Mouse (Mus musculus): ENCODE results near the gene Por. TPM values are rescaled to one million over a fixed set of nuclear protein-coding genes. Genes with fewer than 3 reads are reported as not detected.

Gene Por
- total and polyA plus RNA-seq, 2 experiments from 2014 or later, result 44.9 to 71.7 TPM

GRCm38 (mm10) chr5:135702190-135702589, 32.4 kb downstream of the Por start:
- Histone ChIP-seq H3K27ac (ENCODE audit: low read depth) (peak overlapping the region; percentile 67), H3K4me1 (ENCODE audit: control insufficient read depth, insufficient read depth) (peaks cover 18% of the 10 kb centered on the region), H3K9me3 (replicated peaks; ENCODE audit: control insufficient read depth, low read length) (no peaks in the 10 kb centered on the region), H3K4me3 (ENCODE audit: low read depth, low read length) (no peak overlapping the region), H3K36me3 (replicated peaks; ENCODE audit: control insufficient read depth, insufficient read depth, low read length) (peaks cover 10% of the 10 kb centered on the region; the same call in 1 of the 2 replicates), H3K4me2 (ENCODE audit: low read depth, low read length) (no peak overlapping the region), H3K9ac (replicated peaks; ENCODE audit: low read depth, low read length) (no peak overlapping the region), H3K27me3 (ENCODE audit: control insufficient read depth, insufficient read depth, low read length) (no peaks in the 10 kb centered on the region)
- DNase-seq (ENCODE audit: low spot score) (peak; percentile 36), ATAC-seq (ENCODE audit: insufficient read depth, low read depth) (peak; percentile 68)
- TF ChIP-seq CTCF (IDR thresholded peaks at IDR 0.05; ENCODE audit: low read depth) (no peak), EP300 (IDR thresholded peaks at IDR 0.05; ENCODE audit: low read depth) (no peak)
- 41% methylated on average over 6 of the region's 6 CpGs for WGBS

GRCm38 (mm10) chr5:135702682-135703192, 32.9 kb downstream of the Por start:
- ATAC-seq (ENCODE audit: insufficient read depth, low read depth) (peak; percentile 18; the same call in 1 of the 2 replicates), DNase-seq (ENCODE audit: low spot score) (peak; percentile 38)
- H3K4me3 ChIP-seq (ENCODE audit: low read depth, low read length), result no peak overlapping the region
- peak; percentile 24 for TF ChIP-seq CTCF (IDR thresholded peaks at IDR 0.05; ENCODE audit: low read depth)
- TF ChIP-seq EP300 (IDR thresholded peaks at IDR 0.05; ENCODE audit: low read depth), result no peak
- H3K27me3 ChIP-seq (ENCODE audit: control insufficient read depth, insufficient read depth, low read length), result no peaks in the 10 kb centered on the region
- WGBS, result 40% methylated on average over 15 of the region's 15 CpGs
- H3K27ac ChIP-seq (ENCODE audit: low read depth), result peak overlapping the region; percentile 67
- no peaks in the 10 kb centered on the region for H3K9me3 ChIP-seq (replicated peaks; ENCODE audit: control insufficient read depth, low read length)
- H3K4me1 ChIP-seq (ENCODE audit: control insufficient read depth, insufficient read depth), result peaks cover 18% of the 10 kb centered on the region
- H3K9ac ChIP-seq (replicated peaks; ENCODE audit: low read depth, low read length), result no peak overlapping the region
- no peak overlapping the region for H3K4me2 ChIP-seq (ENCODE audit: low read depth, low read length)
- peaks cover 13% of the 10 kb centered on the region; the same call in 1 of the 2 replicates for H3K36me3 ChIP-seq (replicated peaks; ENCODE audit: control insufficient read depth, insufficient read depth, low read length)

- H3K9ac ChIP-seq (replicated peaks; ENCODE audit: low read depth, low read length), result no peak overlapping the region
- H3K36me3 ChIP-seq (replicated peaks; ENCODE audit: control insufficient read depth, insufficient read depth, low read length), result peaks cover 13% of the 10 kb centered on the region
- TF ChIP-seq CTCF (IDR thresholded peaks at IDR 0.05; ENCODE audit: low read depth) (no peak), EP300 (IDR thresholded peaks at IDR 0.05; ENCODE audit: low read depth) (no peak)
- H3K9me3 ChIP-seq (replicated peaks; ENCODE audit: control insufficient read depth, low read length), result no peaks in the 10 kb centered on the region
- DNase-seq (ENCODE audit: low spot score) (no peak), ATAC-seq (ENCODE audit: insufficient read depth, low read depth) (no peak)
- H3K4me1 ChIP-seq (ENCODE audit: control insufficient read depth, insufficient read depth), result peaks cover 21% of the 10 kb centered on the region
- no peaks in the 10 kb centered on the region for H3K27me3 ChIP-seq (ENCODE audit: control insufficient read depth, insufficient read depth, low read length)
- 95% methylated on average over 7 of the region's 7 CpGs for WGBS
- 0 out of 2 replicates have a peak overlapping the region, but pooled peaks have one; percentile 67 for H3K27ac ChIP-seq (ENCODE audit: low read depth)
- H3K4me3 ChIP-seq (ENCODE audit: low read depth, low read length), result no peak overlapping the region
- H3K4me2 ChIP-seq (ENCODE audit: low read depth, low read length), result no peak overlapping the region
These were observed 33.6 kb downstream of the Por start for GRCm38 (mm10) chr5:135703431-135703830.

GRCm38 (mm10) chr5:135705383-135705782, 35.5 kb downstream of the Por start:
- H3K4me1 ChIP-seq (ENCODE audit: control insufficient read depth, insufficient read depth), result peaks cover 21% of the 10 kb centered on the region
- no peak for DNase-seq (ENCODE audit: low spot score)

GRCm38 (mm10) chr5:135707039-135707438, 37.2 kb downstream of the Por start:
- H3K27me3 ChIP-seq (ENCODE audit: control insufficient read depth, insufficient read depth, low read length), result no peaks in the 10 kb centered on the region
- no peaks in the 10 kb centered on the region for H3K9me3 ChIP-seq (replicated peaks; ENCODE audit: control insufficient read depth, low read length)
- WGBS, result 96% methylated on average over 13 of the region's 13 CpGs
- no peak overlapping the region for H3K27ac ChIP-seq (ENCODE audit: low read depth)
- no peak overlapping the region for H3K9ac ChIP-seq (replicated peaks; ENCODE audit: low read depth, low read length)
- TF ChIP-seq EP300 (IDR thresholded peaks at IDR 0.05; ENCODE audit: low read depth) (no peak), CTCF (IDR thresholded peaks at IDR 0.05; ENCODE audit: low read depth) (no peak)
- H3K4me3 ChIP-seq (ENCODE audit: low read depth, low read length), result no peak overlapping the region
- ATAC-seq (ENCODE audit: insufficient read depth, low read depth), result no peak
- H3K4me1 ChIP-seq (ENCODE audit: control insufficient read depth, insufficient read depth), result peaks cover 13% of the 10 kb centered on the region
- no peak overlapping the region for H3K4me2 ChIP-seq (ENCODE audit: low read depth, low read length)
- peaks cover 14% of the 10 kb centered on the region for H3K36me3 ChIP-seq (replicated peaks; ENCODE audit: control insufficient read depth, insufficient read depth, low read length)
- no peak for DNase-seq (ENCODE audit: low spot score)

More at GRCm38 (mm10) chr5:135705383-135705782, 35.5 kb downstream of the Por start:
- TF ChIP-seq EP300 (IDR thresholded peaks at IDR 0.05; ENCODE audit: low read depth) (no peak), CTCF (IDR thresholded peaks at IDR 0.05; ENCODE audit: low read depth) (no peak)
- Histone ChIP-seq H3K9ac (replicated peaks; ENCODE audit: low read depth, low read length) (no peak overlapping the region), H3K4me2 (ENCODE audit: low read depth, low read length) (no peak overlapping the region), H3K4me3 (ENCODE audit: low read depth, low read length) (no peak overlapping the region), H3K27ac (ENCODE audit: low read depth) (no peak overlapping the region), H3K27me3 (ENCODE audit: control insufficient read depth, insufficient read depth, low read length) (no peaks in the 10 kb centered on the region), H3K9me3 (replicated peaks; ENCODE audit: control insufficient read depth, low read length) (no peaks in the 10 kb centered on the region), H3K36me3 (replicated peaks; ENCODE audit: control insufficient read depth, insufficient read depth, low read length) (peaks cover 17% of the 10 kb centered on the region)
- no peak for ATAC-seq (ENCODE audit: insufficient read depth, low read depth)
- WGBS, result 96% methylated on average over 4 of the region's 4 CpGs

- Histone ChIP-seq H3K9ac (replicated peaks; ENCODE audit: low read depth, low read length) (no peak overlapping the region), H3K9me3 (replicated peaks; ENCODE audit: control insufficient read depth, low read length) (no peaks in the 10 kb centered on the region), H3K27me3 (ENCODE audit: control insufficient read depth, insufficient read depth, low read length) (no peaks in the 10 kb centered on the region), H3K4me2 (ENCODE audit: low read depth, low read length) (no peak overlapping the region), H3K36me3 (replicated peaks; ENCODE audit: control insufficient read depth, insufficient read depth, low read length) (peaks cover 14% of the 10 kb centered on the region), H3K4me3 (ENCODE audit: low read depth, low read length) (no peak overlapping the region), H3K4me1 (ENCODE audit: control insufficient read depth, insufficient read depth) (peaks cover 5% of the 10 kb centered on the region), H3K27ac (ENCODE audit: low read depth) (0 out of 2 replicates have a peak overlapping the region, but pooled peaks have one; percentile 11)
- DNase-seq (ENCODE audit: low spot score) (no peak), ATAC-seq (ENCODE audit: insufficient read depth, low read depth) (no peak; the same call in 1 of the 2 replicates)
- WGBS, result 21% methylated on average over 1 of the region's 1 CpGs
- TF ChIP-seq CTCF (IDR thresholded peaks at IDR 0.05; ENCODE audit: low read depth) (no peak), EP300 (IDR thresholded peaks at IDR 0.05; ENCODE audit: low read depth) (no peak)
These were observed 38.0 kb downstream of the Por start for GRCm38 (mm10) chr5:135707855-135708254.

Measured in heart, postnatal 0 days (tissue).